In genomic region chr3:115779144-115779890, GRCm38 (mm10) we compare ENCODE assay signal across 25 mouse cellular contexts.
"Had no signal": no experiment of that assay in that cellular context is flagged by ENCODE, and none has a peak within 500 bp of the region (broad histone marks: within the 10 kb centered on the region; RNA-seq: fewer than 3 reads in every experiment).

No protein-coding gene starts in this region.

- H3K9me3 ChIP-seq: kidney, embryonic 15.5 days; limb, embryonic 10.5 days; limb, embryonic 13.5 days; liver, embryonic 12.5 days; liver, embryonic 15.5 days; lung, embryonic 15.5 days; megakaryocyte, embryonic 14.5 days; midbrain, embryonic 10.5 days; midbrain, embryonic 13.5 days; neural tube, embryonic 13.5 days; stomach, embryonic 15.5 days had no signal

- ATAC-seq: liver, embryonic 12.5 days; midbrain, embryonic 13.5 days; midbrain, embryonic 16.5 days had no signal

- H3K4me1 ChIP-seq: kidney, embryonic 15.5 days; limb, embryonic 10.5 days; liver, embryonic 12.5 days; liver, embryonic 15.5 days; lung, embryonic 15.5 days; stomach, embryonic 15.5 days had no signal

- H3K4me3 ChIP-seq: kidney, embryonic 15.5 days; limb, embryonic 10.5 days; limb, embryonic 13.5 days; liver, embryonic 12.5 days; liver, embryonic 15.5 days; lung, embryonic 15.5 days; megakaryocyte, embryonic 14.5 days; midbrain, embryonic 10.5 days; midbrain, embryonic 13.5 days; myocyte; neural tube, embryonic 13.5 days; stomach, embryonic 15.5 days had no signal

- DNase-seq: kidney, adult 8-10 months; kidney, postnatal 10 days; layer of hippocampus, postnatal 36 days; liver; lung, adult 18-20 months; lung, postnatal 10 days; lung, postnatal 36 days; retina, postnatal 1 day; right cerebral cortex, postnatal 25 days; spleen, adult 18-20 months; thymus, adult 18-20 months; thymus, postnatal 4 days had no signal

- H3K27me3 ChIP-seq: kidney, embryonic 15.5 days; limb, embryonic 13.5 days; liver, embryonic 12.5 days; liver, embryonic 15.5 days; lung, embryonic 15.5 days; midbrain, embryonic 13.5 days; neural tube, embryonic 13.5 days; stomach, embryonic 15.5 days had no signal

- H3K9ac ChIP-seq: kidney, embryonic 15.5 days; limb, embryonic 13.5 days; liver, embryonic 12.5 days; liver, embryonic 15.5 days; lung, embryonic 15.5 days; midbrain, embryonic 13.5 days; neural tube, embryonic 13.5 days; stomach, embryonic 15.5 days had no signal

- H3K36me3 ChIP-seq: kidney, embryonic 15.5 days; limb, embryonic 10.5 days; limb, embryonic 13.5 days; liver, embryonic 12.5 days; liver, embryonic 15.5 days; lung, embryonic 15.5 days; midbrain, embryonic 10.5 days; midbrain, embryonic 13.5 days; neural tube, embryonic 13.5 days; stomach, embryonic 15.5 days had no signal

- H3K4me2 ChIP-seq: kidney, embryonic 15.5 days; limb, embryonic 13.5 days; liver, embryonic 12.5 days; liver, embryonic 15.5 days; lung, embryonic 15.5 days; midbrain, embryonic 13.5 days; neural tube, embryonic 13.5 days; stomach, embryonic 15.5 days had no signal

- H3K27ac ChIP-seq: kidney, embryonic 15.5 days; limb, embryonic 10.5 days; limb, embryonic 13.5 days; liver, embryonic 12.5 days; liver, embryonic 15.5 days; lung, embryonic 15.5 days; midbrain, embryonic 10.5 days; midbrain, embryonic 13.5 days; neural tube, embryonic 13.5 days; stomach, embryonic 15.5 days had no signal
